Mouse (Mus musculus) heart, postnatal 25 days (tissue): Measurements from ENCODE around the gene Gramd1a. TPM values are rescaled to one million over a fixed set of nuclear protein-coding genes. Genes with fewer than 3 reads are reported as not detected.
A peak's percentile ranks its signal among the peaks of the same experiment; 100 is the strongest.

Experiments
- DNase-seq: peaks from one replicate; pipeline ENCODE4 v3.0.0; 2022; ENCODE audit warnings: low spot score
- intact Hi-C: fragments of 180-260 bp; cut with DNase I; formaldehyde crosslinking; loops from one replicate; pipeline ENCODE4 v1.15.1; 2025
- total RNA-seq, 2 experiments: library from RNA; stranded (reverse); gene quantifications; 2 replicates each; pipeline ENCODE4 v1.2.3; 2021

Gramd1a gene
- total RNA-seq: 10 to 100 TPM; 25.7 to 30.0 TPM

GRCm38 (mm10) chr7:31155296-31156033 lies at the start of gene Gramd1a:
TSS of gene Gramd1a (minus strand) at chr7:31155896.
- intact Hi-C loops: no loop called here
- no peak for DNase-seq

- intact Hi-C loops: no loop called here
- DNase-seq: no peak
Measured at GRCm38 (mm10) chr7:31195591-31196307, 40.1 kb upstream of the Gramd1a start.

GRCm38 (mm10) chr7:31184711-31185110 lies 29.0 kb upstream of the Gramd1a start:
- intact Hi-C loops: no loop called here

GRCm38 (mm10) chr7:31182863-31183262 lies 27.2 kb upstream of the Gramd1a start:
- no peak for DNase-seq
- intact Hi-C loops: no loop called here

More at GRCm38 (mm10) chr7:31184711-31185110, 29.0 kb upstream of the Gramd1a start:
- no peak for DNase-seq

GRCm38 (mm10) chr7:31176886-31177763 lies 21.4 kb upstream of the Gramd1a start:
- peak; percentile 31 for DNase-seq
- intact Hi-C loops: loop anchor here (2.0 to 5.0 kb wide), 2 partner anchors 72 to 115 kb away; no protein-coding TSS in a partner anchor

- intact Hi-C loops: loop anchor here (5.0 kb wide), 1 partner anchor 113 kb away; no protein-coding TSS in a partner anchor
- no peak for DNase-seq
Measured at GRCm38 (mm10) chr7:31175096-31175495, 19.4 kb upstream of the Gramd1a start.

- DNase-seq: no peak
- intact Hi-C loops: no loop called here
Measured at GRCm38 (mm10) chr7:31174466-31174865, 18.8 kb upstream of the Gramd1a start.

GRCm38 (mm10) chr7:31172238-31172637 lies 16.5 kb upstream of the Gramd1a start:
- DNase-seq: no peak
- intact Hi-C loops: loop anchor here (1.0 kb wide), 2 partner anchors 33 to 67 kb away; no protein-coding TSS in a partner anchor

GRCm38 (mm10) chr7:31170520-31170919 lies 14.8 kb upstream of the Gramd1a start:
- intact Hi-C loops: no loop called here
- no peak for DNase-seq

- intact Hi-C loops: no loop called here
- no peak for DNase-seq
Measured at GRCm38 (mm10) chr7:31168412-31168811, 12.7 kb upstream of the Gramd1a start.

- DNase-seq: no peak
- intact Hi-C loops: no loop called here
Measured at GRCm38 (mm10) chr7:31164748-31165147, 9.1 kb upstream of the Gramd1a start.

GRCm38 (mm10) chr7:31163666-31164577 lies 8.2 kb upstream of the Gramd1a start:
- intact Hi-C loops: no loop called here
- DNase-seq: no peak

- DNase-seq: no peak
- intact Hi-C loops: no loop called here
Measured at GRCm38 (mm10) chr7:31162324-31162723, 6.6 kb upstream of the Gramd1a start.

- DNase-seq: no peak
- intact Hi-C loops: no loop called here
Measured at GRCm38 (mm10) chr7:31161831-31162230, 6.1 kb upstream of the Gramd1a start.

- intact Hi-C loops: no loop called here
- no peak for DNase-seq
Measured at GRCm38 (mm10) chr7:31161246-31161645, 5.5 kb upstream of the Gramd1a start.

GRCm38 (mm10) chr7:31160763-31161162 lies 5.1 kb upstream of the Gramd1a start:
- DNase-seq: no peak
- intact Hi-C loops: no loop called here

GRCm38 (mm10) chr7:31156034-31156928 lies 585 bp upstream of the Gramd1a start:
- DNase-seq: no peak
- intact Hi-C loops: no loop called here
